Comparison of ENCODE assay signal across 29 mouse cellular contexts in the genomic region with DNA sequence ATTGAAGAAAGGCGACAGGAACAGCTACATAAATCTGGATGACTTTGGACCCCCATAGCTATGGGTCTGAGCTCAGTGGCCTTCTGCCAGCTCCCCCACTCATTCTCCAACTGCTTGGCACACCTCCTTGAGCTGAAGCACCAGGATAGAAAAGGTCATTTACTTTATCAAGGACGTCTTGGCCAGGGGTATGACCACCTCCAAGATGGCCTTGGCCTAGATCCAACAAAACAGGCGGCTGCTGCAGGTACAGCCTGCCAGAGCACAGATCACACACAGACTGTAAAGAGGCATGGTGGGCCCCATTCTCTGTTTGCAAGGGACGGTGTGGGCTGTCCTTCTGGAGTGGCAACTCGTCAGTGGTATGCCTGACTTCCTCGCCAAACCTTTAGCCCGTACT.
DNase-seq lines count a peak whose midpoint lies in the region; ATAC-seq lines count a peak whose summit lies in the region.
"Had no signal": no experiment of that assay in that cellular context is flagged by ENCODE, and none has a peak within 500 bp of the region (broad histone marks: within the 10 kb centered on the region; RNA-seq: fewer than 3 reads in every experiment).

No protein-coding gene starts in this region.

- DNase-seq in lung, postnatal 25 days (ENCODE audit: low spot score), result no peak
- peak; percentile 59 for DNase-seq in cerebellum, adult 11-12 months
- peak; percentile 53 for DNase-seq in cerebellum, adult 9-10 months
- DNase-seq in cerebellum, postnatal 36 days, result peak; percentile 30 to 49
- DNase-seq in kidney, postnatal 14 days, result no peak
- DNase-seq in testis, postnatal 10 days (ENCODE audit: low spot score), result no peak
- DNase-seq: adrenal gland, postnatal 14 days; forebrain, postnatal 0 days; gastrocnemius, postnatal 25 days; heart, adult 11 months; kidney, adult 11 months; kidney, postnatal 25 days; lung, postnatal 10 days; right cerebral cortex, adult 18-20 months; right cerebral cortex, postnatal 4 days; thymus, adult 2 months; thymus, postnatal 4 days had no signal

- no peaks in the 10 kb centered on the region for H3K9me3 ChIP-seq in lung, embryonic 15.5 days
- H3K9me3 ChIP-seq: forebrain, embryonic 12.5 days; heart, embryonic 10.5 days; heart, embryonic 15.5 days; hindbrain, embryonic 12.5 days; limb, embryonic 13.5 days; midbrain, embryonic 15.5 days; neural tube, embryonic 12.5 days had no signal

- no peaks in the 10 kb centered on the region for H3K27me3 ChIP-seq in lung, embryonic 15.5 days
- H3K27me3 ChIP-seq: forebrain, embryonic 12.5 days; heart, embryonic 15.5 days; hindbrain, embryonic 12.5 days; limb, embryonic 13.5 days; midbrain, embryonic 15.5 days; neural tube, embryonic 12.5 days had no signal

- H3K4me2 ChIP-seq in lung, embryonic 15.5 days, result no peak overlapping the region
- H3K4me2 ChIP-seq: forebrain, embryonic 12.5 days; heart, embryonic 15.5 days; hindbrain, embryonic 12.5 days; limb, embryonic 13.5 days; liver, embryonic 11.5 days; midbrain, embryonic 15.5 days; neural tube, embryonic 12.5 days had no signal

- H3K27ac ChIP-seq in lung, embryonic 15.5 days, result no peak overlapping the region
- H3K27ac ChIP-seq: forebrain, embryonic 12.5 days; heart, embryonic 10.5 days; heart, embryonic 15.5 days; hindbrain, embryonic 12.5 days; limb, embryonic 13.5 days; midbrain, embryonic 15.5 days; neural tube, embryonic 12.5 days; stomach, postnatal 0 days had no signal

- 0 out of 2 replicates have a peak, but pooled peaks have one; percentile 35 for ATAC-seq in lung, embryonic 15.5 days (ENCODE audit: borderline replicate concordance, extremely low read depth, low FRiP score, low TSS enrichment)
- ATAC-seq: CD4-positive, CD25-positive, alpha-beta regulatory T cell, adult 4 months; forebrain, postnatal 0 days; inflammation-experienced regulatory T-cells, adult 6 months; midbrain, embryonic 15.5 days had no signal

- H3K9ac ChIP-seq in lung, embryonic 15.5 days, result no peak overlapping the region
- H3K9ac ChIP-seq: forebrain, embryonic 12.5 days; forebrain, postnatal 0 days; heart, embryonic 15.5 days; hindbrain, embryonic 12.5 days; limb, embryonic 13.5 days; midbrain, embryonic 15.5 days; neural tube, embryonic 12.5 days had no signal

- WGBS in lung, embryonic 15.5 days, result 57% methylated on average over 7 of the region's 7 CpGs

- H3K4me3 ChIP-seq in lung, embryonic 15.5 days, result no peak overlapping the region
- H3K4me3 ChIP-seq: forebrain, embryonic 12.5 days; heart, embryonic 10.5 days; heart, embryonic 15.5 days; hindbrain, embryonic 12.5 days; limb, embryonic 13.5 days; midbrain, embryonic 15.5 days; neural tube, embryonic 12.5 days had no signal

- H3K36me3 ChIP-seq in lung, embryonic 15.5 days, result no peaks in the 10 kb centered on the region
- H3K36me3 ChIP-seq: forebrain, embryonic 12.5 days; heart, embryonic 10.5 days; heart, embryonic 15.5 days; hindbrain, embryonic 12.5 days; limb, embryonic 13.5 days; midbrain, embryonic 15.5 days; neural tube, embryonic 12.5 days had no signal

- no peaks in the 10 kb centered on the region for H3K4me1 ChIP-seq in lung, embryonic 15.5 days
- H3K4me1 ChIP-seq: forebrain, embryonic 12.5 days; heart, embryonic 10.5 days; heart, embryonic 15.5 days; hindbrain, embryonic 12.5 days; limb, embryonic 13.5 days; midbrain, embryonic 15.5 days; neural tube, embryonic 12.5 days had no signal

Comparison
In these comparisons a context has a peak if more than half of its experiments do, and no peak if none do; other contexts are left out.
1. DNase-seq: peak in cerebellum, adult 11-12 months (single experiment), cerebellum, adult 9-10 months (single experiment) and cerebellum, postnatal 36 days (2 of 2); none in lung, postnatal 25 days (single experiment), kidney, postnatal 14 days (single experiment) and testis, postnatal 10 days (single experiment).